8 mouse cellular contexts compared by ENCODE assay signal in genomic region chr17:35667334-35668065, GRCm38 (mm10). TPM values are rescaled to one million over a fixed set of nuclear protein-coding genes. Genes with fewer than 3 reads are reported as not detected.
DNase-seq lines count a peak whose midpoint lies in the region; ATAC-seq lines count a peak whose summit lies in the region.

Vars2 (minus strand) TSS chr17:35667592.

- peak; percentile 94 for DNase-seq in R1 (ENCODE audit: low read depth, low spot score)
- DNase-seq in cerebellum, postnatal 25 days, result peak; percentile 98 to 99
- peak; percentile 96 to 99 for DNase-seq in frontal cortex, postnatal 36 days (ENCODE audit: low spot score in 2 of 2)
- peak; percentile 96 for DNase-seq in left cerebral cortex, adult 11 months (ENCODE audit: low spot score)
- peak; percentile 97 to 98 for DNase-seq in lung, postnatal 4 days
- DNase-seq in retina, postnatal 7 days (ENCODE audit: low read depth, low spot score), result peak; percentile 91
- peak; percentile 96 for DNase-seq in urinary bladder, adult 2 months (ENCODE audit: low spot score)

- 0 out of 2 replicates have a peak, but pooled peaks cover 12% of the 10 kb centered on the region for H3K36me3 ChIP-seq in hindbrain, embryonic 15.5 days

- H3K4me2 ChIP-seq in hindbrain, embryonic 15.5 days, result peak within 1 kb of the TSS; percentile 95

- peaks cover 24% of the 10 kb centered on the region for H3K4me1 ChIP-seq in hindbrain, embryonic 15.5 days (replicated peaks)

- H3K9me3 ChIP-seq in hindbrain, embryonic 15.5 days, result no peaks in the 10 kb centered on the region

- under 1% methylated on average over 61 of the region's 61 CpGs for WGBS in hindbrain, embryonic 15.5 days

- no peaks in the 10 kb centered on the region for H3K27me3 ChIP-seq in hindbrain, embryonic 15.5 days

- peak; percentile 94 for ATAC-seq in hindbrain, embryonic 15.5 days (ENCODE audit: low FRiP score, low read depth)

- peak within 1 kb of the TSS; percentile 91 for H3K4me3 ChIP-seq in hindbrain, embryonic 15.5 days

- peak within 1 kb of the TSS; percentile 92 for H3K27ac ChIP-seq in hindbrain, embryonic 15.5 days (replicated peaks)

- H3K9ac ChIP-seq in hindbrain, embryonic 15.5 days, result peak within 1 kb of the TSS; percentile 78

RNA-seq across cellular contexts. Expression of gene Vars2, which starts in this region (rescaled TPM):
- 15.9 and 17.8 TPM in 2 replicates for polyA plus RNA-seq in hindbrain, embryonic 15.5 days (2015; fragmentation: Nextera tagmentation; extraction: Ambion mirVana)
- polyA plus RNA-seq in urinary bladder, adult 2 months (2012; rRNA removed), result 21.3 and 21.8 TPM in 2 replicates

Comparison
In these comparisons a context has a peak if more than half of its experiments do, and no peak if none do; other contexts are left out.
1. Peak in every context shown above with its lines: DNase-seq, ATAC-seq, H3K4me3 ChIP-seq and H3K27ac ChIP-seq.